Mouse (Mus musculus) mouse embryonic stem cell (cell line): ENCODE data around the gene Nat8.
"Not testable (repeated sequence)": the region's sequence is repeated elsewhere in the genome, so short reads cannot be mapped to it uniquely, and the experiment has no call there.

Source experiments
- in situ Hi-C, 2 experiments: fragments of 300-500 bp; cut with MboI; formaldehyde crosslinking; loops; 1 replicate in 1 of 2; 3 replicates in 1 of 2; pipeline ENCODE4 v1.14.3; 2019 to 2020; ENCODE audit warnings: low sequenced_read_pairs in 2 of 2, low pct_unique_long_range_greater_than_20kb in 1 of 2, mixed read lengths in 1 of 2; ENCODE audit not compliant: unreplicated experiment in 1 of 2

The Nat8 gene

GRCm38 (mm10) chr6:85831796-85832321 lies at the start of gene Nat8:
Gene Nat8 (minus strand): TSS chr6:85832082.
- in situ Hi-C loops, result loop anchor here in 1 of 2 experiments (5.0 kb wide), 1 partner anchor 175 kb away; no protein-coding TSS in a partner anchor

DNA sequence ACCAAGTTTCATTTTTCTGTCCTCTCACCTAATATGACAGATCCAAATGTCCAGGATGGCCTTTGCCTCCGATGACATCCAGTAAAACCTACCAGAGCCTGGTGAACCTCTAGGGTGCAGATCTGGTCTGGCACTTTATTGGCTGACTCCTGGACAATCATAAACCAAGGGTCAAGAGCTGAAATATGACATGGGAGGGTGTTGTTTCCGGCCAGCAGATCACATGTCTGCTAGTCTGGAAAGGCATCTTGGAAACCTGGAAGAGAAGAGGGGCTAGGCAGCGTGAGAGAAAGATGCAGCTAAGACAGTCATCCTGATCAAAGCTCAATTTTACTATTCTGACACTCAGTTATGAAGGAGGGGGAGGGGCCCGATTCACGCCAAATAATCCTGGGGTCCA lies 37.1 kb upstream of the Nat8 start, which contains the start of gene Nat8f2:
Gene Nat8f2 (minus strand): TSS at position 153 of the 400 bp plus-strand sequence.
- in situ Hi-C loops, result not testable (repeated sequence)

DNA sequence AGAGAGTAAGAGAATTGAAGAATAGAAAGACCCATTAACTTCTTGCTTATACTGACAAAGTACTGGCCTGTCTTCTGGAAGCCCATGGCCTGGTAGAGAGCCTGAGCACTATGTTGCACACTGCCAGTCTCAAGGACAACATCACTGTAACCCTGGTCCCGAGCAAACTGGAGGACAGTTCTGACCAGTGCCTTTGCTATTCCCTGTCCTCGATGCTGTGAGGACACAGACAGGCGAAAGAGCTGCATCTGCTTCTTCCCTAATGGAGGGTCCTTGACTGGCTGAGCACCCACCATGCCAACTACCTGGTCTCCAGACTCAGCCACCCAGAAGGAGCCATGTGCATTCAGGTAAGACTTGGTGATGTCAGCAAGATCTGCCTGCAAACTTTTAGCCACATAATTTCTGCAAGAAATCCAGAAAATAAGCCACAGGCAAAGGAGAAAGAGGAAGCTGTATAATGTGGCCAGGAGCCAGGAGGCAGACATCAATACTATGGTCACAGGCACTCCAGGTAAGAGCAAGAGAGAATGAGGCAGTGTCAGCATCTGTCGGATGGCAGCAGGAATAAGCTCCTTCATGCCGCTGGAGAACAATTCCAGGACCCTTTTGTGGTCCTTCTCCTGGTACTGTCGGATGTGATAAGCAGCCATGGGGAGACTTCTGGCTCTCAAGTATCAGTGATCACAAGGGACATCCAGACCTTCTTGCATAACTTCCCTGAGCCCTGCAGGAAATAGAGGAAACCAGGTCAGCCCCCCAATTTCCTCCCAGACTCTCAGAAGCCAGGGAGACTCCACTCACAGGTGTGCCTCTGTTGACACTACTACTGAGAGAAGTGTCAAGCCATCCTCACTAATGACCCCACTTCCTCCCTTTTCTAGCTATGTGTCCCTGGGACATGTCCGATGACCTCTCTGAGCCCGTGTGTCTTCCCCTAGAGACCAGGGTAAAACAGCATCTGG lies 36.1 kb upstream of the Nat8 start:
- in situ Hi-C loops, result no loop called here

DNA sequence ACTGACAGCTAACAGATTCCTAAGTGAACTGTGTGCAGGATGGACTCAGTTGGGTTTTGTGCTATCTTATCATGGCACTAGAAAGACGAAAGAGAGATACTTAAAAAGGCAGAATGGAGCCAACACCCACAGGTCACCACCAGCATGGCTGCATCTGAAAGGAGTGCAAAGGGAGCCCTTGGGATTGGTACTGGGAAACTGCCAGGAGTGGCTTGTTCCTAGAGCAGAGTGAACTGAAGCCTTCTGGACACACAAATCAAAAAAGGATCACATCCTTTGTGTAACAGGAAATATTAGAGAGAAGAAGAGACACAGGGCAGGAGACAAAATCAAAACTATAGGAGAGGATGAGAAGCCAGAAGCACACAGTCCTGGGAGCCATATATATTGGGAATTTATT lies 35.1 kb upstream of the Nat8 start:
- in situ Hi-C loops, result not testable (repeated sequence)

DNA sequence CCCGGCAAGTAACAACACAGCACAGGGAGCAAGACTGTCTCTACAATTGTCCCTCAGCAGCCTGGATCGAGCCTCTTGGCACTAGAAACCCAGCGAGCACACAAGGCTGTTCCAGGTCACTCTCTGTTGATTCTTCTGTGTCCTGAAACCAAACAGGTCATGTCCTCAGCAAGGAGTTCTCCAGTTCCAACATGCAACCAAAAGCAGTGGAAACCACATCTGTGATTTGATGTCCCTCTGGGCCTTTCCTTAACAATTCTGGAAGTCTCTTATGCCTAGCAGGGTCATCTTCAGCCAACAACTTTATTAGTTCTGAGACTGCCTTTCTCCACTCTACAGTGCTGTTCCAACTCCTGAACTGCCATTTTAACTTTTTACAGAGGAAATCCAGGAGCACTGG lies 34.3 kb upstream of the Nat8 start:
- in situ Hi-C loops, result not testable (repeated sequence)

DNA sequence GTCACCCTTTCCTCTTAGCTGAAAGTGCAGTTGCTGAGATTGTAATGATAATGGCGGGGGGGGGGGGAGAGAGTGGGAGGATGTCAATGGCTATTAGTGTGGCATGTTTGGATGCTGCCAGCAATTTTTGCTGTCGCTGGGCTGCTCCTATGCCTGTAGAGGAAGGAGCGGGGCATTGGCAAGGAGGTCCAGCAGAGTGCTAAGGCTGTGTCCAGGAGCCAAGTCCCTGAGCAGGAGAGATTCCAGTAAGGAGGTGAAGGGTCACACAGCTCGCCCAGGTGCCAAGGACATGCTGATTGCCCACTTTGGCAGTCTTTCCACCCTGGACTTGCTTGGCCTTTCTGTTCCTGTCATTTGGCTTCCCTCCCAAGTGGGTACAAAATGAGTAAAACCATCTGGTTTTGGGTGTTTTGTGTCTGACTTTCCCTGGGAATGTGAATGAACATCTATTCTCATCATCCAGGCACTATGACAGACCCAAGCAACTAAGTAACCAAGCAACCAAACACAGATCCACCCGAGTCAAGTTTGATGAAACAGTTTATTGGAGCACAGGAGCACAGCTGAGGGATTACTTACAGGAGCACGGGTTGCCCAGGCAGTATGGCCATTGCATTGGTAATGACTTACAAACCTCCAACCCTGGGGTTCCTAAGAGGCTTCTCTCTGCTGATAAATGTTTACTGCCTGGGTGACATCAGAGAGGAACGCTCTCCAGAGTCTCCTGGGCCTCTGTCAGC lies 33.2 kb upstream of the Nat8 start:
- in situ Hi-C loops, result not testable (repeated sequence)

GRCm38 (mm10) chr6:85863840-85864239 lies 32.0 kb upstream of the Nat8 start:
- in situ Hi-C loops, result no loop called here

DNA sequence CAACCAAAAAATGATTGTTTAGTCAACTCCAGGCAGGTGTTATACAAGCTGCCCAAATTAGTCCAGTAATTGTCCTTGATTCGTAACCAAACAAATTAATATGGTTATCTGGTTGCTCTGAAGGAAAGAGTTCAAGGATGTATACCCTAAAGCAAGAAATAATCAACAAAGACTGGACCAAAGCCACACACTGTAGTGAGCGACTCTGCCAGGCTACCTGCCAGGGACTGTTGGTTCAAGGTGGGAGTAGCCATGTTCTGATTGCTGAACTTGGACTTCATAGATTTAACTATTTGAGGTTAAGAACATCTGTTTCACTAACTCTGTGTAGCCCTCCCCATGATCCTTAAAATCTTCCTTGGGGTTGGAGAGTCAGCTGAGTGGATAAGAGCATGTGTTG lies 31.3 kb upstream of the Nat8 start:
- in situ Hi-C loops, result no loop called here

GRCm38 (mm10) chr6:85862565-85862964 lies 30.7 kb upstream of the Nat8 start:
- in situ Hi-C loops, result no loop called here

DNA sequence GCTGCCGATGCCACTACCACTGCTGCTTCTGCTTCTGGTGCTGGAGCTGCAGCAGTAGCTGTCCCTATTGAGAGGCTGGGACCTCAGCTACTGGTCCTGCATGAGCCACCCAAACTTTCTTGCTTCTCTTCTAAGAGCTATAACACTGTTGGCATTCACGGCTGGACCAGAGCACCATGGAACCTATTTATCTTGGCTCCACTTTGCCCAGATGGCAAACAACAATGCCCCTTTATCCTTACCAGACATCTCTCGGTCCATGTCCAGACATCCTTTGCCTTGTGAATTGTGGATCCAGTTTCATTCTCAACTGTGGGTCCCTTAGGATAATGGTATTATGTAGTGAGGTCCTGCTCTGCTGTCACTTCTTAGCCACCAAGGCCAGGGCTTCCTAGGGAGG lies 29.4 kb upstream of the Nat8 start:
- in situ Hi-C loops, result no loop called here

DNA sequence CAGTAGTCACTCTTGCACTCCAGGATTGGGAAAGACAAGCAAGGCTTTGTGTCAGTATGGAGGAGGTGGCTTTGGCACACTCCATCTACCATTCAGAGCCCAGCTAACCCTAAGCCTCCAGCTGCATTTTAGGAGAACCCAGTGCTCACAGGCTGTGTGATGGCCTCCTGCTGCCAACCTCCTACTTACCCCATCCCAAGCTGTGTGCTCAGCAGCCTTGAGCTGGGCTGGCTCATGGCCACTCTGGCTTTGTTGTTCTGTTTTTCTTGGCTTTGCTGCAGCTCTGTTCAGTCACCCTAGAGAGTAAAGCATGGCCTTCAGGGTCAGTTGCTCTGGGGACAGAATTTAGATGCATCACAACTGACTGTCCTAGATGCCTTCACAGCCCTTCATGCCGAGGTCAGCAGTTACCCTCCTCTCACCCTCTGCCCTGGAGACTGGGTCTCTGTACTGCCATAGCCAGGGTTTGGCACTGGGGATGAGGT lies 24.4 kb upstream of the Nat8 start:
- in situ Hi-C loops, result no loop called here

DNA sequence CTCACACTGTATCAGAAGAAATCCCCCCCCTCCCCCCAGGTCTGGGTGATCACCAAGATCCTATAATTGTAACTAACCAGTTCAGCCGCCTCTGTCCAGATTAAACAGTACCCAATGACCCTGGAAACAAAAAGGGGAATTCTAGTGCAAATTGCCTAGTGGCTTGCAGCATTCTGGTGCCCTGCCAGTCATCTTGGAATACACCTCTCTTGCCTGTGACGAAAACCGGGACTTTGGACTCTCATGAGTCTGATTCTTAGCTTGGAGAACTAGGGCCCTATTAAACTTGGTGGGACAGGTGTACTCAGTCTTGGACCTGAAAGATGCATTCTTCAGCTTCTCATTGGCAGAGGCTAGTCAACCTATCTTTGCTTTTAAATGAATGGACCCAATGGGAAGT lies 21.6 kb upstream of the Nat8 start:
- in situ Hi-C loops, result no loop called here

- in situ Hi-C loops, result no loop called here
These were observed 19.3 kb upstream of the Nat8 start for GRCm38 (mm10) chr6:85851062-85851773.

GRCm38 (mm10) chr6:85849240-85849639 lies 17.4 kb upstream of the Nat8 start:
- in situ Hi-C loops, result loop anchor here in 1 of 2 experiments (5.0 kb wide), 1 partner anchor 53 kb away; the partner anchor contains the start of gene Nat8f4

DNA sequence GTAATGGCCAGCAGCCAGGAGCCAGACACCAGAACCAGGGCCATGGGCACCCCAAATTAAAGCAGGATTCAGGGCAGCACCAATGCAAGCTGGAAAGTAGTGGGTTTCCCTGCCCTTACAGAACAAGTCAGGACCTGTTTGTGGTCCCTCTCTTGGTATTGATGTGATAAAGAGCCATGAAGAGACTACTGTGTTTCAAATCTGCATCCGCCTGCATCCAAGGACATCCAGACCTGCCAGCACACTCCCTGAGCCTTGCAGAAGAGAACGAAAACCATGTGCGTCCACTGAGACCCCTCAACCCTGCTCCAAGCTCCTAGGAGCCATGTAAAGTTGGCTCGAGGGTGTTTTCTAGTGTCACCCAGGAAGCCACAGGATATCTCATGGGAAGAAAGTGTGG lies 16.3 kb upstream of the Nat8 start:
- in situ Hi-C loops, result loop anchor here in 1 of 2 experiments (5.0 kb wide), 1 partner anchor 54 kb away; the partner anchor contains the start of gene Nat8f4

DNA sequence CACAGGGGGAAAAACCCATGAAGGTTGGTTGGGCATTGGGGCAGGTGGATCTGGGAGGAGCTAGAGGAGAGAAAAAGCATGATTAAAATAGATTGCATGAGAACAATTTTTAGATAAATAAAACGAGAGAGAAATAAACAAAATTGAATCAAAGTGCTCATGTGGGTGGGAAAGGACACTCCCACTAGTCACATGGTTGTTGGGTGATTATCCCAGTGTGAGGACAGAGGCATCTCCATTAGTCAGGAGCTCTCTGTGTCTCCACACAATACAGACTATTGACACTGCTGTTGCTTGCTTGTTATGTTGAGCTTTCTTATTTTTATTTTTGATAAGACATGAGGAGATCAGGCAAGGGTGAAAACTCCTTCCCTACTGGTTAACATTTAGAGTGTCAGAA lies 15.0 kb upstream of the Nat8 start:
- in situ Hi-C loops, result loop anchor here in 1 of 2 experiments (5.0 kb wide), 1 partner anchor 55 kb away; the partner anchor contains the start of gene Nat8f4

DNA sequence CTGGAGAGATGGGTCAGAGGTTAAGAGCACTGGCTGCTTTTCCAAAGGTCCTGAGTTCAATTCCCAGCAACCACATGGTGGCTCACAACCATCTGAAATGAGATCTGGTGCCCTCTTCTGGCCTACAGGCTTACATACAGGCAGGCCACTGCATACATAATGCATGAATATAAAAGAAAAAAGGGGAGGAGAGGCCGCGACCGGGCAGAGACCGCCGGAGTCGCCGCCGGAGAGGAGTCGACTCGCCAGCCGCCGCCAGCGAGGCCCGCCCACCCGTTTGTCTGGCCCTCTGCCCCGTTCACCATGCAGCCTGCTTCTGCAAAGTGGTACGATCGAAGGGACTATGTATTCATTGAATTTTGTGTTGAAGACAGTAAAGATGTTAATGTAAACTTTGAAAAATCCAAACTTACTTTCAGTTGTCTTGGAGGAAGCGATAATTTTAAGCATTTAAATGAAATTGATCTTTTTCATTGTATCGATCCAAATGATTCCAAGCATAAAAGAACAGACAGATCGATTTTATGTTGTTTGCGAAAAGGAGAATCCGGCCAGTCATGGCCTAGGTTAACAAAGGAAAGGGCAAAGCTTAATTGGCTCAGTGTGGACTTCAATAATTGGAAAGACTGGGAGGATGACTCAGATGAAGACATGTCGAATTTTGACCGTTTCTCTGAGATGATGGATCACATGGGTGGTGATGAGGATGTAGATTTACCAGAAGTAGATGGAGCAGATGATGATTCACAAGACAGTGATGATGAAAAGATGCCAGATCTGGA lies 12.0 kb upstream of the Nat8 start:
- in situ Hi-C loops, result not testable (repeated sequence)
